Mouse (Mus musculus): ENCODE measurements around the gene Psmg4.

The Psmg4 gene

DNA sequence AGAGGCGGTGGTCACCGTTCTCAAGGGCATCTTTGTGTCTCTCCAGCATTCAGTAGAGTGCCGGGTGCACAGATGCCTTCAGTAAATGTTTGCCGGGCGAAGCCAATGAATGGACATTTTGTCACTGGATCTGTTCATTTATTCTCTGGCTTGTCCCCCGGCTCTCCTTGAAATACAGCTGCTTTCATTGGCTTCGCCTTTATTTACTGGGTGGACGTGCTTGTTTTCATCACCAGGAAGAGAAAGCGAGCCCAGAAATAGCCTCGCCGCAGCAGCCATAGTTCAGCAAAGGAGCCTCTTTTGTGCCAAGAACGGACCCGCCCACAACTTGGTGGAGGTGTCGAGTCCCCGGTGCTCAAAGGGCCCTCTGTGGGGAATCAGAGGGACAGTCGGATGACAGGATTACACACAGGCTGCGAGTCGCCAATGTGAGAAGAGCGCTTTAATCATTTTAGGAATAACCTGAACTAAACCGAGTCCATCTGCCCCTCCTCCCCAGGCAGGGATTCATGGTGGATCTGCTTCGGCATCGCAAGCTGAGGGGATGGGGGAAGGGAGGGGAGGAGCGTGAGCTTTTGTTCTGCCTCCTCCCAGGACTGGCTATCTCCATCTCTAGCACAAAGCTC, 13.9 kb upstream of the Psmg4 start:
- DNase-seq (ENCODE audit: low spot score in 2 of 2) = peak in 1 of 2 experiments; percentile 46

GRCm38 (mm10) chr13:34149463-34150176, 13.1 kb upstream of the Psmg4 start:
- no peak for DNase-seq (ENCODE audit: low spot score in 2 of 2)

- no peak for DNase-seq (ENCODE audit: low spot score in 2 of 2)
Observed at GRCm38 (mm10) chr13:34150271-34151027, 12.3 kb upstream of the Psmg4 start.

- no peak for DNase-seq (ENCODE audit: low spot score in 2 of 2)
Observed at GRCm38 (mm10) chr13:34151425-34151824, 11.3 kb upstream of the Psmg4 start.

DNA sequence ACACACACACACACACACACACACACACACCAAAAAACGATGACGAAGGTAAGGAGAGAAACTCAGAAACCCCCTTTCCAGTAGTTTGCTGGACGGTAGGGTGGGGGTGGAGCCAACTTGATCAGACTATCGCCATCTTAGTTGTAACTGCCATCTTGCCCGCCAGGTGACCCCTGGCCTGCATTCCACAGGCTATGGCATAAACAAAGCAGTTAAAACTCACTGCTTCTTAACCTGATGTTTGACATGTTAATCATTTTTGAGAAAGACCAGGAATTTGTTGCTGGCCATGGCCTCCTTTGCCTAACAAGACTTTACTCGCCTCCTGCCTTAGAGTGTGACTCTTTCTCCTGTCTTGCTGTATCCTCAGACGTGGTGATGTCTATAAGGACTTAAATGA, 10.1 kb upstream of the Psmg4 start:
- no peak for DNase-seq (ENCODE audit: low spot score in 2 of 2)

- DNase-seq (ENCODE audit: low spot score in 2 of 2) = no peak
Observed at GRCm38 (mm10) chr13:34153254-34154011, 9.3 kb upstream of the Psmg4 start.

- peak in 1 of 2 experiments; percentile 77 for DNase-seq (ENCODE audit: low spot score in 2 of 2)
Observed at GRCm38 (mm10) chr13:34154217-34154930, 8.4 kb upstream of the Psmg4 start.

DNA sequence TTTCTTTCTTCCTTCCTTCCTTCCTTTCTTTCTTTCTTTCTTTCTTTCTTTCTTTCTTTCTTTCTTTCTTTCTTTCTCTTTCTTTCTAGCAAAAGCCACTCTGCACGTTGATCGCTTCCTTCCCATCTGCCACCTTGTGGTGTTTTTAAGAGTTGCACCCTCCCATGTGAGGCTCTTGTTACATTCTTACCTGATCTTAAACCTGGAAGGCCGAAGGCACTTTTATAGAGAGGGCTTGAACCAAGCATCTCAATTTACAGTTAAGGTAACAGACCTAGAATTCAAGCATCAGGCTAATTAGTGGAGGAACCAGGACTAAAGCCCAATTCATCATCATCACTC, 7.9 kb upstream of the Psmg4 start:
- DNase-seq (ENCODE audit: low spot score in 2 of 2) = peak in 1 of 2 experiments; percentile 74

DNA sequence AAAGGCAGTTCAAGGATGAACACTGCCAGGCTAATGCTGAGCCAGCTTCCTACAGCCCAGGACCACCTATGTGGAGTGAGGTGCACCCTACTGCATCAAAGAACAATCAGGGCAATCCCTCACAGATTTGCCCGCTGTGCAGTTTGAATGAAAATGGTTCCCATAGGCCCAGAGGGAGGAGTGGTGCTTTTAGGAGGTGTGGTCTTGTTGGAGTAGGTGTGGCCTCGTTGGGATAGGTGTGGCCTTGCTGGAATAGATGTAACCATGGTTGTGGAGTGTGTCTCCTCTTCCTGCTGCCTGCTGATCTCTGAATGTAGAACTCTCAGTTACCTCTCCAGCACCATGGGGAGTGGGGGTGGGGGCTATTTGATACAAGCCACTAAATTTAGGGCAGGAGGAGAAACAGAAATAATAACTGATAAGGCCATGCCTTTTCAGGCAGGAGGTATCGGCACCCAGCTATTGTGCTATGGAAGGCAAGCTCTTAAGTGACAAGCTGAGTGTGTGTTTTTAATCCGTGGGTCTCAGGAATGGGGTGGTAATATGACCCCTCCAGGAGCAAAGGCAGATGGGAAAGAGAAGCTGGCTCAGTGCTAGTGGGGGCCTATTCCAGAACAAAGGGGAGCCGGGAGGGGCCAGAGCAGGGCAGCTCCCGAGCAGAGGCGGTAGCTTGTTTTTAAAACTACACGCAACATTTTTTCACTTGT, 6.5 kb upstream of the Psmg4 start:
- DNase-seq (ENCODE audit: low spot score in 2 of 2) = no peak

GRCm38 (mm10) chr13:34156840-34157185, 6.0 kb upstream of the Psmg4 start:
- DNase-seq (ENCODE audit: low spot score in 2 of 2) = no peak

DNA sequence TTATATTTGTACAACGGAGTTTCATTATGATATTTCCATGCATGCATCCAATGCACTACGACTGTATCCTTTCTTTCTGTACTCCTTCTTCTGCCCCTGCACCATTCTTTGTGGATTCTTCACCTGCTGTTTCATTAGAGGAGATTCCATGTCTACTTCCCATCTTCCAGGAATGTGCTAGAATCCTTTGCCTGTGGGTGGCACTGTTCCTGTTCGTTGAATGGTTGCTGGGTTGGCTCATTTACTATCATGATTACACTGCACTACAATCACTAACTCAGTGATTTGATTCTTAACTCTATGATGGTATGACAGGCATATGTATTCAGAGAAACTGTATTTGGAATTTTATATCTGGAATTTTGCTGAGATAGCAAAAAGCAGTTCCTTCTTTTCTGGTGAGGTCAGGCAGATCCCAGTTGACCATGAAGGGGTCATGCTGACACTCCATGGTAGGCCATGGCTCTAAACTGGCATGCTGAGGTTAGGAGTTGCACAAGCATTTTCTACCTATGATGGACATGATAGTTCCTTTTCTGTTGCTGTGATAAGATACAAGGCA, 5.1 kb upstream of the Psmg4 start:
- no peak for DNase-seq (ENCODE audit: low spot score in 2 of 2)

DNA sequence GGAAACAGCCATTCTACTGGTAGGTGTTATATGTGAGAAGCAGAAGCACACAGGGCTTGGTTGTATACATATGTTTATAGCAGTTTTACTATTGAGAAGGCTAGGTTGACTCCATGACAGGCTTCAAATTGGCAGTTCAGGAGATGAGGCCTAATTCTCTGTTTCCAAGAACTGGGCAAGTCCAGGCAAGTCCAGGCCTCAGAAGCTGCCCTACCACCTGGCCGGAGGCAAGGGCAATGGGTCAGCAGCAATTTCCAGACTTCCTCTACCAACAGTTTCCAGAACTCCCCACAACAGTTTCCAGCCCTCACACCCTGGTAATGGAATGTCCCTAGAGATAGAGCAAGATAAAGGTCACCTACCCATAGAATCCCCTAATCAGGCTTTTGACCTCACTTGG, 2.8 kb upstream of the Psmg4 start:
- DNase-seq (ENCODE audit: low spot score in 2 of 2) = no peak

- no peak for DNase-seq (ENCODE audit: low spot score in 2 of 2)
Observed at GRCm38 (mm10) chr13:34163304-34163975, 676 bp downstream of the Psmg4 start.

DNA sequence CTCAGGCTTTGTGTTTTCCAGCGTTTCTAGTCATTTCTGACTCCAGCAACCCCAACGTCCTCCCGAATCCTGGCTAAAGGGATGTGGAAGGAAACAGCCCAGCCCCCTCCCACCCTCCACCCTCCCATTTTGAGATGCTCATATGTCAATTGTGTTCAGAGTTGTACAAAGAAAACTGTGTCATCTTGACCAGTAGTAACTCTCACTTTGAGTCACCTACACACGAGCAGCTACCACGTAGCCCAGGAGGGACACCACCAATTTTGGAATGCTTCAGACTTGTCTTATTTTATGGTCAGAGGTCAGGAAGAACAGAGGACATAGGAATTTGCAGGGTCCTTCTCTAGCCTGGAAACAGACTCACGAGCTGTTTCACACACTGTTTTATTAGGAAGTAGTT, 11.3 kb downstream of the Psmg4 start:
- DNase-seq (ENCODE audit: low spot score in 2 of 2) = no peak

DNA sequence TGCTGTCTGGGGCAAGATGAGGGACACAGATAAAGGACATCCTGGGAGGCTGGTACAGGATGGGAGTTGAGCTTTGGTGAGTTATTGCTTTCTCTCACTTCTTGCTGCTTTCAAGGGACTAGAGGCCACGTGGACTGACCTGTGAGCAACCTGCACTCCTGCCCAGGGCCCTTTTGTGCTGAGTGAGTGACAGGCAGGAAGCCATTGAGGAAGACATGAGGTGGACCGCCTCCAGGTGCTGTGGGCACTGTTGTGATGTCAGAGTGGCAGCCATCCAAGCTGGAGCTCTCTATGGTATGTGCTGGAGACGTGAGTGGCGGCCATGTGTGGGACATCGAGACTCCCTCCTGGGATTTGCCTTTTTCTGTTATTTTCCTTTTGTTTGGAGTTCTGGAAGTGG, 18.9 kb downstream of the Psmg4 start:
- no peak for DNase-seq (ENCODE audit: low spot score in 2 of 2)

DNA sequence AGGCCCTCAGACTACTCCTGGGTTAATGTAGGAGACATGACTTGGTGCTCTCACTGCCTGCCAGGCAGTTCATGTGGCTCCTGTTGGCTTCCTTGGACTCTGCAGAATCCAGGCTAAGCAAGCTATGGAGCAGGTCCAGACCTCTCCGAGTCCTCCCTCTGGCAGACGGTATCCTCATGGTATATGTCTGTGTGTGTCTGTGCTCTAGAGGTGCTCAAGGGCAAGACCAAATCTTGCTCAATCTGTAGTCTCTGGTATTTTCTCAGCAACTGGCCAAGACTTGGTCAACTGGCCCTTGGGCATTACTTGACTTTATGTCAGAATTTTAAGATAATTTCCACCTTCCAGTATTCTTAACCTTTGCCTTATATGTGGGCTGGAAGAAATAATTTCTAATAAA, 22.6 kb downstream of the Psmg4 start:
- DNase-seq (ENCODE audit: low spot score in 2 of 2) = no peak

- DNase-seq (ENCODE audit: low spot score in 2 of 2) = peak; percentile 42 to 60
Observed at GRCm38 (mm10) chr13:34187571-34187970, 24.8 kb downstream of the Psmg4 start.

- DNase-seq (ENCODE audit: low spot score in 2 of 2) = no peak
Observed at GRCm38 (mm10) chr13:34192414-34193191, 29.8 kb downstream of the Psmg4 start.

GRCm38 (mm10) chr13:34193384-34193783, 30.6 kb downstream of the Psmg4 start:
- no peak for DNase-seq (ENCODE audit: low spot score in 2 of 2)

Data from spleen, postnatal 10 days (tissue).